Mouse (Mus musculus): ENCODE data around the gene Tent4a. TPM values are rescaled to one million over a fixed set of nuclear protein-coding genes. Genes with fewer than 3 reads are reported as not detected.

Tent4a gene
- polyA plus RNA-seq, 1 experiment from 2014 or later: 5.0 TPM

- H3K27me3 ChIP-seq (ENCODE audit: insufficient read depth, low read length): no peaks in the 10 kb centered on the region
- WGBS: 36% methylated on average over 12 of the region's 12 CpGs
- 0 out of 2 replicates have a peak, but pooled peaks cover 9% of the 10 kb centered on the region for H3K4me1 ChIP-seq (ENCODE audit: insufficient read depth, low read length)
- H3K9ac ChIP-seq (replicated peaks; ENCODE audit: low read length): no peak overlapping the region
- no peaks in the 10 kb centered on the region for H3K9me3 ChIP-seq (ENCODE audit: low read length)
- peak; percentile 87 for ATAC-seq (ENCODE audit: low FRiP score, low TSS enrichment)
- no peak overlapping the region for H3K4me2 ChIP-seq (replicated peaks; ENCODE audit: low read depth, low read length)
- no peak overlapping the region for H3K27ac ChIP-seq (ENCODE audit: low read length)
- no peaks in the 10 kb centered on the region for H3K36me3 ChIP-seq (ENCODE audit: insufficient read depth, low read length)
- H3K4me3 ChIP-seq (ENCODE audit: low read length): no peak overlapping the region
These were observed 28.5 kb upstream of the Tent4a start for GRCm38 (mm10) chr13:69562654-69563574.

GRCm38 (mm10) chr13:69562004-69562403 is 27.6 kb upstream of the Tent4a start:
- H3K4me1 ChIP-seq (ENCODE audit: insufficient read depth, low read length): 0 out of 2 replicates have a peak, but pooled peaks cover 9% of the 10 kb centered on the region
- no peaks in the 10 kb centered on the region for H3K9me3 ChIP-seq (ENCODE audit: low read length)
- no peaks in the 10 kb centered on the region for H3K27me3 ChIP-seq (ENCODE audit: insufficient read depth, low read length)
- ATAC-seq (ENCODE audit: low FRiP score, low TSS enrichment): no peak
- WGBS: 68% methylated on average over 9 of the region's 9 CpGs
- no peaks in the 10 kb centered on the region for H3K36me3 ChIP-seq (ENCODE audit: insufficient read depth, low read length)
- no peak overlapping the region for H3K9ac ChIP-seq (replicated peaks; ENCODE audit: low read length)
- H3K4me3 ChIP-seq (ENCODE audit: low read length): no peak overlapping the region
- no peak overlapping the region for H3K27ac ChIP-seq (ENCODE audit: low read length)
- no peak overlapping the region for H3K4me2 ChIP-seq (replicated peaks; ENCODE audit: low read depth, low read length)

GRCm38 (mm10) chr13:69559291-69559961 is 25.0 kb upstream of the Tent4a start:
- H3K27ac ChIP-seq (ENCODE audit: low read length): no peak overlapping the region
- H3K4me1 ChIP-seq (ENCODE audit: insufficient read depth, low read length): 0 out of 2 replicates have a peak, but pooled peaks cover 9% of the 10 kb centered on the region
- no peak overlapping the region for H3K4me2 ChIP-seq (replicated peaks; ENCODE audit: low read depth, low read length)
- WGBS: 77% methylated on average over 13 of the region's 13 CpGs
- no peaks in the 10 kb centered on the region for H3K27me3 ChIP-seq (ENCODE audit: insufficient read depth, low read length)
- ATAC-seq (ENCODE audit: low FRiP score, low TSS enrichment): no peak
- H3K9me3 ChIP-seq (ENCODE audit: low read length): no peaks in the 10 kb centered on the region
- H3K4me3 ChIP-seq (ENCODE audit: low read length): no peak overlapping the region
- no peaks in the 10 kb centered on the region for H3K36me3 ChIP-seq (ENCODE audit: insufficient read depth, low read length)
- no peak overlapping the region for H3K9ac ChIP-seq (replicated peaks; ENCODE audit: low read length)

GRCm38 (mm10) chr13:69558098-69558660 is 23.8 kb upstream of the Tent4a start:
- Histone ChIP-seq H3K27ac (ENCODE audit: low read length) (no peak overlapping the region), H3K4me2 (replicated peaks; ENCODE audit: low read depth, low read length) (no peak overlapping the region), H3K9me3 (ENCODE audit: low read length) (no peaks in the 10 kb centered on the region), H3K4me3 (ENCODE audit: low read length) (no peak overlapping the region), H3K9ac (replicated peaks; ENCODE audit: low read length) (no peak overlapping the region), H3K4me1 (ENCODE audit: insufficient read depth, low read length) (0 out of 2 replicates have a peak, but pooled peaks cover 5% of the 10 kb centered on the region), H3K36me3 (ENCODE audit: insufficient read depth, low read length) (no peaks in the 10 kb centered on the region), H3K27me3 (ENCODE audit: insufficient read depth, low read length) (no peaks in the 10 kb centered on the region)
- ATAC-seq (ENCODE audit: low FRiP score, low TSS enrichment): no peak
- WGBS: 76% methylated on average over 6 of the region's 6 CpGs

GRCm38 (mm10) chr13:69556728-69557127 is 22.3 kb upstream of the Tent4a start:
- no peak for ATAC-seq (ENCODE audit: low FRiP score, low TSS enrichment)
- no peak overlapping the region for H3K9ac ChIP-seq (replicated peaks; ENCODE audit: low read length)
- no peak overlapping the region for H3K4me3 ChIP-seq (ENCODE audit: low read length)
- no peaks in the 10 kb centered on the region for H3K4me1 ChIP-seq (ENCODE audit: insufficient read depth, low read length)
- H3K9me3 ChIP-seq (ENCODE audit: low read length): no peaks in the 10 kb centered on the region
- H3K27me3 ChIP-seq (ENCODE audit: insufficient read depth, low read length): no peaks in the 10 kb centered on the region
- H3K27ac ChIP-seq (ENCODE audit: low read length): no peak overlapping the region
- no peak overlapping the region for H3K4me2 ChIP-seq (replicated peaks; ENCODE audit: low read depth, low read length)
- no peaks in the 10 kb centered on the region for H3K36me3 ChIP-seq (ENCODE audit: insufficient read depth, low read length)

- H3K27ac ChIP-seq (ENCODE audit: low read length): no peak overlapping the region
- no peak for ATAC-seq (ENCODE audit: low FRiP score, low TSS enrichment)
- no peaks in the 10 kb centered on the region for H3K4me1 ChIP-seq (ENCODE audit: insufficient read depth, low read length)
- 82% methylated on average over 6 of the region's 6 CpGs for WGBS
- H3K27me3 ChIP-seq (ENCODE audit: insufficient read depth, low read length): no peaks in the 10 kb centered on the region
- H3K4me2 ChIP-seq (replicated peaks; ENCODE audit: low read depth, low read length): no peak overlapping the region
- H3K9me3 ChIP-seq (ENCODE audit: low read length): no peaks in the 10 kb centered on the region
- H3K36me3 ChIP-seq (ENCODE audit: insufficient read depth, low read length): no peaks in the 10 kb centered on the region
- no peak overlapping the region for H3K4me3 ChIP-seq (ENCODE audit: low read length)
- no peak overlapping the region for H3K9ac ChIP-seq (replicated peaks; ENCODE audit: low read length)
These were observed 21.6 kb upstream of the Tent4a start for GRCm38 (mm10) chr13:69555957-69556482.

- WGBS: 24% methylated on average over 8 of the region's 8 CpGs
- Histone ChIP-seq H3K36me3 (ENCODE audit: insufficient read depth, low read length) (no peaks in the 10 kb centered on the region), H3K9me3 (ENCODE audit: low read length) (no peaks in the 10 kb centered on the region), H3K27ac (ENCODE audit: low read length) (no peak overlapping the region), H3K4me1 (ENCODE audit: insufficient read depth, low read length) (no peaks in the 10 kb centered on the region), H3K9ac (replicated peaks; ENCODE audit: low read length) (no peak overlapping the region), H3K27me3 (ENCODE audit: insufficient read depth, low read length) (no peaks in the 10 kb centered on the region), H3K4me2 (replicated peaks; ENCODE audit: low read depth, low read length) (no peak overlapping the region), H3K4me3 (ENCODE audit: low read length) (no peak overlapping the region)
- ATAC-seq (ENCODE audit: low FRiP score, low TSS enrichment): no peak
These were observed 20.6 kb upstream of the Tent4a start for GRCm38 (mm10) chr13:69555045-69555444.

- H3K4me2 ChIP-seq (replicated peaks; ENCODE audit: low read depth, low read length): no peak overlapping the region
These were observed 19.8 kb upstream of the Tent4a start for GRCm38 (mm10) chr13:69554255-69554654.

GRCm38 (mm10) chr13:69553024-69553423 is 18.6 kb upstream of the Tent4a start:
- Histone ChIP-seq H3K27me3 (ENCODE audit: insufficient read depth, low read length) (no peaks in the 10 kb centered on the region), H3K36me3 (ENCODE audit: insufficient read depth, low read length) (no peaks in the 10 kb centered on the region), H3K9ac (replicated peaks; ENCODE audit: low read length) (no peak overlapping the region), H3K4me2 (replicated peaks; ENCODE audit: low read depth, low read length) (no peak overlapping the region), H3K4me3 (ENCODE audit: low read length) (no peak overlapping the region), H3K27ac (ENCODE audit: low read length) (no peak overlapping the region), H3K4me1 (ENCODE audit: insufficient read depth, low read length) (no peaks in the 10 kb centered on the region), H3K9me3 (ENCODE audit: low read length) (no peaks in the 10 kb centered on the region)
- WGBS: 17% methylated on average over 5 of the region's 5 CpGs
- ATAC-seq (ENCODE audit: low FRiP score, low TSS enrichment): no peak

More at GRCm38 (mm10) chr13:69554255-69554654, 19.8 kb upstream of the Tent4a start:
- Histone ChIP-seq H3K27me3 (ENCODE audit: insufficient read depth, low read length) (no peaks in the 10 kb centered on the region), H3K4me1 (ENCODE audit: insufficient read depth, low read length) (no peaks in the 10 kb centered on the region), H3K9me3 (ENCODE audit: low read length) (no peaks in the 10 kb centered on the region), H3K9ac (replicated peaks; ENCODE audit: low read length) (no peak overlapping the region), H3K4me3 (ENCODE audit: low read length) (no peak overlapping the region), H3K27ac (ENCODE audit: low read length) (no peak overlapping the region), H3K36me3 (ENCODE audit: insufficient read depth, low read length) (no peaks in the 10 kb centered on the region)
- no peak for ATAC-seq (ENCODE audit: low FRiP score, low TSS enrichment)
- WGBS: 77% methylated on average over 9 of the region's 9 CpGs

All from kidney, embryonic 16.5 days (tissue).